Mouse (Mus musculus): ENCODE results near the gene Rbpjl. TPM values are rescaled to one million over a fixed set of nuclear protein-coding genes. Genes with fewer than 3 reads are reported as not detected.

Rbpjl gene
- polyA plus RNA-seq, 1 experiment from 2014 or later: 0.05 TPM

DNA sequence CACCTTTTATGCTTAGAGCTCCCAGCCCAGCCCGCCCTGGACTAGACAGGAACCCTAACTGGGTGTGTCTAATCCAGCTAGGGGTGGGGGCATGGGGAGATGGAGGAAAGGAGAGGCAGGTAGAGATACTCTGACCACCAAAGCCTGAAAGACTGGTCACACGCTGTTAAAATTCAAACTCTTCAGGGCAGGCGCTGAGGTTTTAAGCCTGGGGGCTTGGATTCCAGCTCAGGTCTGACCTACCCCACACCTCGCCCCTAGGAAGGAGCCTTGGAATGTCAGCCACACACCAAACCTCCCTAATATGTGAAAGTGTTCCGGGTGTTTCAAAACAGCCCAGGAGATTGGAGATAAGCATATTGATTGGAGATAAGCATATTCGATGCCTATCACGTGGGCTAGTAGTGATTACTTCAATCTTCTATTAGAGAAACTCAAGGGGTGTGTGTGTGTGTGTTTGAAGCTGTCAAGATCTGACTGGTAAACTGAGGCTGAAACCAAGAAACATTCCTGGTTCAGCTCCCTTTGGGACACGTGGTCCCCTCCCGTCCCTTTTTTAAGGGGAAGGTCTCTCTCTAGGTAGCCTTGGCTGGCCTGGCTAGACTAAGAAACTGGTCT is 30.4 kb downstream of the Rbpjl start:
- no peak overlapping the region for H3K9ac ChIP-seq (replicated peaks)
- no peak overlapping the region for H3K27ac ChIP-seq (replicated peaks)
- ATAC-seq (replicated peaks): no peak
- no peaks in the 10 kb centered on the region for H3K36me3 ChIP-seq
- no peak overlapping the region for H3K4me2 ChIP-seq (replicated peaks)
- no peak overlapping the region for H3K4me3 ChIP-seq
- WGBS: 89% methylated on average over 9 of the region's 9 CpGs
- no peaks in the 10 kb centered on the region for H3K9me3 ChIP-seq
- H3K27me3 ChIP-seq: no peaks in the 10 kb centered on the region
- H3K4me1 ChIP-seq: no peaks in the 10 kb centered on the region

DNA sequence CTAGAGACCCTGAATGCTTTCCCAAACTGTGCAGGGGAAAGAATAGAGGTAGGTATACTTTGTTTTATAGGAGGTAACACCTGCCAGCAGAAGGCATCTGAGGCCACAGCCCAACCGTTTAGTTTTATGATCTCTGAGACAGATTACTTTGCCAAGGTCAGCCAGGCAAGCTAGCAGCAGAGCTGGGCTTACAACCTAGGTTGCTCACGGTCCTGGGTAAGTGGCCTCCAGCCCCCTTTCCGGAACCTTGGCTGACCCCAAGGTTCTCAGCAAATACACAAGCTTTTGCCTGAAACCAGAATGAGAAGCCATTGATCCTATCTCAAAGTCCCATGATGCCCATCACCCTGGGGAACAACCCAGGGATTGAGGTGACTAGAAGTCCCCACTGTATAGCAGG is 31.7 kb downstream of the Rbpjl start:
- ATAC-seq (replicated peaks): no peak
- H3K4me1 ChIP-seq: no peaks in the 10 kb centered on the region
- H3K4me2 ChIP-seq (replicated peaks): no peak overlapping the region
- no peaks in the 10 kb centered on the region for H3K36me3 ChIP-seq
- 93% methylated on average over 3 of the region's 3 CpGs for WGBS
- H3K9me3 ChIP-seq: no peaks in the 10 kb centered on the region
- no peak overlapping the region for H3K9ac ChIP-seq (replicated peaks)
- no peak overlapping the region for H3K27ac ChIP-seq (replicated peaks)
- H3K27me3 ChIP-seq: no peaks in the 10 kb centered on the region
- H3K4me3 ChIP-seq: no peak overlapping the region

DNA sequence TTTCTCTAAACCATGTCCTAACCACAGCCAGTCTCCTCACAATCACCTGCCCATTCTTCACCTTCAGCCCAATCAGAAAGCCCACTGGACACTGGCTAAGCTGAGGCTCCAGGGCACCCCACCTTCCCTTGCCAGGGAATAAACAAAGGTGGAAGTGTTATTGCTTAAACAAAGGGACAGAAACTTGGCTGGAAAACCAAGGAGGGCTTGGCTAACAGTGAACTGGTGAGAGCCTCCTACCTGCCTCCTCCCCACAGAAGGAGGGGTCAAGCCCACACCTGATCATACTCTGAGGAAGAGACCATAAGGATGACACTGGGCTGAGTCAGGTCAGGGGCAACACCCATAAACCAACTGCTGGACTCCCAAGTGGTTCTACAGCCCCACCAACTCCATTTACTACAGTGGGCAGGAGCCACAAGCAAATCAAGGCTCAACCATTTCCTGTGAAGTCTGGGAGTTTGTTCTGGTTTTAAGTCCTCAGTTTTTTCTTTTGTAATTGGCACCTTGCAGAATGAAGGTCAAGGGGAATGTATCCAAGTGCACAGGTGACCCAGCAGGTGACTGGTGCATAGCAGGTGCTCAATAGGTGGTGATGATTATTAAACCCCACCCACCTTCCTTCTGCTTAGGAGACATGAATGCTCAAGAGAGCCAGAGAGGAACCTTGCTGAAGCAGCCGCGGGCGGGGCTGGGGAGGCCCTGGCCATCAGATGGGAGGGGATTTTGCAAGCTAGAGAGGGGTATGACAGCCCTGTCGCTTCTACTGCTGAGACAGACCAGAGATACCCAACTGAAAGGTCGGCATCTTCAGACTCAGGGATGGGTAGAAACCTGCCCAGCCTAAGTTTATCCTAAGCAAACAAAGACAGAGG is 32.5 kb downstream of the Rbpjl start:
- Histone ChIP-seq H3K27ac (replicated peaks) (no peak overlapping the region), H3K4me3 (no peak overlapping the region), H3K9me3 (no peaks in the 10 kb centered on the region), H3K27me3 (no peaks in the 10 kb centered on the region), H3K4me1 (no peaks in the 10 kb centered on the region), H3K9ac (replicated peaks) (no peak overlapping the region), H3K4me2 (replicated peaks) (no peak overlapping the region), H3K36me3 (no peaks in the 10 kb centered on the region)
- no peak for ATAC-seq (replicated peaks)
- WGBS: 61% methylated on average over 5 of the region's 5 CpGs

DNA sequence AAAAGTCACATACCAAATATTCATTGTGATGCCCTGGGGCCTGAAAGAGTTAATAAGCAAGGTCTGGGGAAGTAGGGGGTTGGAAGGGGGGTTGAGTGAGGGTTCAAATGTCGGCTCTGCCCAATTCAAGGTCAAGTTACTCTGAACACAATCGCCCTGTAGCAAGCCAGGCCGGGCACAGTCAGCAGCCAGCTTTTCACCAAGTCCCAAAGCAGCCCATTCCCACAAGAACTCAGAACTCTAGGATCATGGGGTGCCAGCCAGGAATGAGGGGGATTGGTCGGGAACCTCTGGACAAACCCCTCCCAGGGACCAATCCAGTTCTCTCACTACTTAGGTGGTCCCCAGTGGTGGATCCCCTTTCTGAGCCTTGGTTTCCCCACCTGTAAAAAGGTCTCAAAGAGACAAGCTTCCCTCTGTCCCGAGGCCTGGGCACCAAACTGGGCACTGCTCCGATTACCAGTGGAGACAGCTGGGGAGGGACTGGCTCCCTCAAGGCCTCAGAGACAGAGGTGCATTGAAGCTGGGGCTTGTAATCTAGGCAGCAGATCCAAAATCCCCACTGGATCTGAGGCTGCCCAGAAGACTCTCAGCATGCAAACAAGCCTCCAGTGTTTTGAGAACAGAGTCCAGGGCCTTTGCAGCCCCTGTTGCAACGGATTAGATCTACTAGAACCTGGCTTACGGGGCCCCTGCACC is 33.4 kb downstream of the Rbpjl start:
- no peak for ATAC-seq (replicated peaks)
- WGBS: 27% methylated on average over 8 of the region's 8 CpGs
- H3K9ac ChIP-seq (replicated peaks): no peak overlapping the region
- H3K4me3 ChIP-seq: no peak overlapping the region
- peaks cover 3% of the 10 kb centered on the region; the same call in 1 of the 2 replicates for H3K27me3 ChIP-seq
- H3K27ac ChIP-seq (replicated peaks): no peak overlapping the region
- no peaks in the 10 kb centered on the region for H3K4me1 ChIP-seq
- no peaks in the 10 kb centered on the region for H3K36me3 ChIP-seq
- no peaks in the 10 kb centered on the region for H3K9me3 ChIP-seq
- no peak overlapping the region for H3K4me2 ChIP-seq (replicated peaks)

DNA sequence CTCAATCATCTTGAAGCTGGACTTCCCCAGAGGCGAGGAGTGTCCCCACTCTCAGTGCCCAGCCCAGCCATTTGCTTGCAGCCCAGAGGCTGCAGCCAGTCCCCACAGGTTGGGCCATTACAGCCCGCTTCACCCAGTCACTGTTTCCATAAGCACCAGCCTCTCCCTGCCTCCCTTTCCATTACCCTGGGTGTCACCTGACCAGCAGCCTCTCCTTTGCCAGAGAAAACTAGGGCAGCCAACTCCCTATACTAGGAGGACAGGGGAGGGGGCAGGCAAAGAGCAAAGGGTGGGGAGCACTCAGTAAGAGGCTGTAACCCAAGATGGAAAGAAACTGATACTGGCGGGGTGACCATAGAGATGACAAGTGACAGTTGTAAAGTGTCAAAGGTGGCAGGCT is 34.0 kb downstream of the Rbpjl start:
- no peak overlapping the region for H3K27ac ChIP-seq (replicated peaks)
- no peaks in the 10 kb centered on the region for H3K36me3 ChIP-seq
- WGBS: 47% methylated on average over 3 of the region's 3 CpGs
- H3K4me3 ChIP-seq: no peak overlapping the region
- ATAC-seq (replicated peaks): no peak
- H3K9ac ChIP-seq (replicated peaks): no peak overlapping the region
- no peak overlapping the region for H3K4me2 ChIP-seq (replicated peaks)
- peaks cover 4% of the 10 kb centered on the region; the same call in 1 of the 2 replicates for H3K27me3 ChIP-seq
- H3K9me3 ChIP-seq: no peaks in the 10 kb centered on the region
- H3K4me1 ChIP-seq: no peaks in the 10 kb centered on the region

DNA sequence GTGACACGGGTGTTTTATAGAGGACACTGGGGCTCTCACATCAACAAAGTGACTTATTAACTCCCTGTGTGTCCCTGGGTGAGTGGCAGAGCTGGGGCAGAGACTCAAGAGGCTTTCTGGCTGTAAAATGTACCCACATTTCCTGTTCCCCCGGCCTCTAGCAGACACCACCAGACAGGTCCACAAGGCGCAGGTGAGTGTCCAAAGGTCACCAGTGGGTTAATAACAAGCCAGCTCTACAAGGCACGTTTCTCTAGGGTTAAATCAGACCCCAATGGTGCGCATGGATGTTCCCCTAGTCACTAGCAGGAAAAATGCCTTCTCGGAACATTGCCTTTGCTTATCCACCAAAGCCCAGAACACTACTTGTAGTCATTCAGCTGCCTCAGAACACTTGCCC is 34.8 kb downstream of the Rbpjl start:
- Histone ChIP-seq H3K4me2 (replicated peaks) (no peak overlapping the region), H3K27ac (replicated peaks) (no peak overlapping the region), H3K9ac (replicated peaks) (no peak overlapping the region), H3K9me3 (no peaks in the 10 kb centered on the region), H3K36me3 (no peaks in the 10 kb centered on the region), H3K4me1 (peaks cover 6% of the 10 kb centered on the region), H3K4me3 (no peak overlapping the region), H3K27me3 (peaks cover 8% of the 10 kb centered on the region; the same call in 1 of the 2 replicates)
- WGBS: 85% methylated on average over 6 of the region's 6 CpGs
- ATAC-seq (replicated peaks): no peak

DNA sequence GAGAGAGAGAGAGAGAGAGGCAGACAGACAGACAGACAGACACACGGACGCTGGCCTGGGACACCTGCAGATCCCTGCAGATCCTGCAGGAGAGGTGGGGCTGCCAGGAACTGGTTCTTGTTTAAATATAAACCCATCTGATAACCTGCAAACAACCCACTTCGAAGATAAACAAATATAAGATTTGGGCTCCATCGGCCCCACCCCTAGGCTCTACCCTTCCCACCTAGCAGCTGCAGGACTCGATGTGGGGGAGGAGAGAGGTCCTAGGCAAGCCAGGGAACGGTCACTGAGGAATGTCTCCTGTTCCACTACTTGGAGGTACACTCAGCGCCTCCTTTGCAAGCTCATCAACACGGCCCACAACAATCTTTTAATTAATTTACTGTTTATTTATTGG is 35.3 kb downstream of the Rbpjl start:
- 66% methylated on average over 8 of the region's 8 CpGs for WGBS
- Histone ChIP-seq H3K9ac (replicated peaks) (no peak overlapping the region), H3K36me3 (no peaks in the 10 kb centered on the region), H3K27me3 (peaks cover 8% of the 10 kb centered on the region; the same call in 1 of the 2 replicates), H3K4me3 (no peak overlapping the region), H3K4me1 (peaks cover 11% of the 10 kb centered on the region), H3K4me2 (replicated peaks) (no peak overlapping the region), H3K27ac (replicated peaks) (no peak overlapping the region), H3K9me3 (no peaks in the 10 kb centered on the region)
- ATAC-seq (replicated peaks): no peak

DNA sequence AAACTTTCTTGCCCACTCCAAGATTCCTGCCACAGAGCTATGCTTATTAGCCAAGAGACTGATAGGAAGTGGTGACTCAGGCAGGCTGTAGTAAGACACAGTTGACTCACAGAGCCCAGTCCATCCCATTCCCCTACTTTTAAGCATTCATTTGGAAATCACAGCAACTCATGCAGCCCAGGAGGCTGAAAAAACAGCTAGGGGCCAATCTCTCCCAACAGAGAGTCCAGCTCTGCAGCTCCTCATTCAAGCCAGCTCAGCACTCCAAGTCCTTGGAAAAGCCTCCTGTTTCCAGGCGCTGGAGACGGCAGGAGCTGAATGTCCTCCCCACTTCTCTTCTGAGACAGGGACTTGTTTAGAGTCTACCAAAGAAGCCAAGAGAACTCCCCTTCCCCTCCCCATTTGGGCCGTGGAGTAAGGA is 36.1 kb downstream of the Rbpjl start:
- H3K27ac ChIP-seq (replicated peaks): no peak overlapping the region
- no peak overlapping the region for H3K4me2 ChIP-seq (replicated peaks)
- peaks cover 8% of the 10 kb centered on the region; the same call in 1 of the 2 replicates for H3K27me3 ChIP-seq
- no peaks in the 10 kb centered on the region for H3K9me3 ChIP-seq
- H3K36me3 ChIP-seq: no peaks in the 10 kb centered on the region
- ATAC-seq (replicated peaks): no peak
- 65% methylated on average over 3 of the region's 3 CpGs for WGBS
- H3K4me1 ChIP-seq: peaks cover 17% of the 10 kb centered on the region
- no peak overlapping the region for H3K9ac ChIP-seq (replicated peaks)
- no peak overlapping the region for H3K4me3 ChIP-seq

DNA sequence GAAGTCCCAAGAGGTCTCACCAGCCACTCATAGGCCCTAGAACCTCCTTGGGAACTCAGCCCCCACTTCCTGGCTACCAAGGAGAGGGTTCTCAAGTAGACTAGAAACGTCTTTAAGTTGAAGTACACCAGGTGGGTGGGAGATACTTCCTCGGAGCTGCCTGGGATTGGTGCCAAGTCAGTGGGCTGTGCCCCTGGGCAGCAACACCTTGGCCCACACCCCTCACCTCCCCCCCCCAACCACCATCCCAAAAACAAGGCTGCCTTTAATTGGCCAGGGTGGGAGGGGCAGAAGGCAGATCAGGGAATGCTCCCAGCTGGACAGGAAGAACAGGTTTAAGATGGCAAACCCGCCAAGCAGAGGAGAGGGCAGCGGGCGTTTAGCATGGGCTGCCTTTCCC is 37.4 kb downstream of the Rbpjl start:
- 73% methylated on average over 5 of the region's 5 CpGs for WGBS

DNA sequence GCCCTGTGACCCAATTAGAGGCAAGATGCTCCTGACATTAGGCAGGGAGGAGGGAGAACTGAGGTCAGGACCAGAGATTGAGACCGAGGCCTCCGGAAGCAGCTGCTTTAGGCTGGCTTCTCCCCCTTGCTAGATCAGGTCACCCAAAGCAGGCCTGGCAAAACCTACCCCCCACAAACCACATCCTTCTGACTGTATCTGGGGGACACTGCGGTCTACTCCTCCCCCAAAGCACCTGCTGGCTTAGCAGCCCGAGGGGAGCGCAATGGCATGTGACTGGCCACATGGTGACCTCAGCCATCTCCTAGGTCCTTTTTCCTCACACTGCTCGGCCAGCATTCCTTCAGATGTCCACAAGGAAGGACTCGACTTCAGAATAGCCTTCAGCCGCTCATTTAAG is 38.2 kb downstream of the Rbpjl start:
- Histone ChIP-seq H3K9me3 (no peaks in the 10 kb centered on the region), H3K4me3 (no peak overlapping the region), H3K27ac (replicated peaks) (no peak overlapping the region), H3K4me1 (peaks cover 17% of the 10 kb centered on the region), H3K4me2 (replicated peaks) (no peak overlapping the region), H3K36me3 (no peaks in the 10 kb centered on the region), H3K9ac (replicated peaks) (no peak overlapping the region), H3K27me3 (peaks cover 8% of the 10 kb centered on the region; the same call in 1 of the 2 replicates)
- ATAC-seq (replicated peaks): no peak
- WGBS: 44% methylated on average over 8 of the region's 8 CpGs

More for the DNA sequence above, 37.4 kb downstream of the Rbpjl start:
- no peaks in the 10 kb centered on the region for H3K9me3 ChIP-seq
- peaks cover 17% of the 10 kb centered on the region for H3K4me1 ChIP-seq
- H3K4me3 ChIP-seq: no peak overlapping the region
- no peak overlapping the region for H3K27ac ChIP-seq (replicated peaks)
- peaks cover 8% of the 10 kb centered on the region; the same call in 1 of the 2 replicates for H3K27me3 ChIP-seq
- no peak overlapping the region for H3K4me2 ChIP-seq (replicated peaks)
- no peak for ATAC-seq (replicated peaks)
- no peak overlapping the region for H3K9ac ChIP-seq (replicated peaks)
- H3K36me3 ChIP-seq: no peaks in the 10 kb centered on the region

DNA sequence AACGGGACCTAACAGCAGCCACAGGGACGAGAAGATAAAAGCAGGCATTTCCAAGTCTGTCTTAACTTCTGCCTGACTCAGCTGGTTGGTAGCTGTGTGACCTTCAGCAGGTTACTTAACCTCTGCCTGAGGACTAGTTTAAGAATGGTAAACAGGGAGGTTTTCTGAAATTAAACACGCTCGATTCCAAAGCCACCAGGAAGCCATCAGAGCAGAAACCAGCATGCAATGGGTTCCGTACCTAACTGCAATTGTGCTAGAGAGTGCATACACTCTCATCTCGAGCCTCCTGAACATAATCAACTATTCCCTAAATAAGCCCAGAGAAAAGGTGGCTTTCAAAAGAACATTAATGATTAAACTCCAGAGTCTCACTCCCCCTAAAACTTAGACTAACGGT is 38.8 kb downstream of the Rbpjl start:
- Histone ChIP-seq H3K36me3 (no peaks in the 10 kb centered on the region), H3K9me3 (no peaks in the 10 kb centered on the region), H3K27ac (replicated peaks) (no peak overlapping the region), H3K4me1 (peaks cover 17% of the 10 kb centered on the region), H3K9ac (replicated peaks) (no peak overlapping the region), H3K4me2 (replicated peaks) (no peak overlapping the region), H3K27me3 (peaks cover 8% of the 10 kb centered on the region; the same call in 1 of the 2 replicates), H3K4me3 (no peak overlapping the region)
- ATAC-seq (replicated peaks): no peak
- WGBS: 35% methylated on average over 7 of the region's 7 CpGs
